Mouse (Mus musculus): ENCODE data around the gene C1ql1. TPM values are rescaled to one million over a fixed set of nuclear protein-coding genes. Genes with fewer than 3 reads are reported as not detected.
"Not testable (repeated sequence)": the region's sequence is repeated elsewhere in the genome, so short reads cannot be mapped to it uniquely, and the experiment has no call there.

Gene C1ql1
- total RNA-seq (2021): 34.9 and 49.7 TPM in 2 replicates
- long read RNA-seq, transcript C1ql1-201 (2 exons, 1,473 nt): major isoform, 29 of 35 reads
- long read RNA-seq, partial matches to known transcripts: 6 of 35 reads
- long read RNA-seq, other reads (novel, unspliced or antisense): 0 of 35 reads

DNA sequence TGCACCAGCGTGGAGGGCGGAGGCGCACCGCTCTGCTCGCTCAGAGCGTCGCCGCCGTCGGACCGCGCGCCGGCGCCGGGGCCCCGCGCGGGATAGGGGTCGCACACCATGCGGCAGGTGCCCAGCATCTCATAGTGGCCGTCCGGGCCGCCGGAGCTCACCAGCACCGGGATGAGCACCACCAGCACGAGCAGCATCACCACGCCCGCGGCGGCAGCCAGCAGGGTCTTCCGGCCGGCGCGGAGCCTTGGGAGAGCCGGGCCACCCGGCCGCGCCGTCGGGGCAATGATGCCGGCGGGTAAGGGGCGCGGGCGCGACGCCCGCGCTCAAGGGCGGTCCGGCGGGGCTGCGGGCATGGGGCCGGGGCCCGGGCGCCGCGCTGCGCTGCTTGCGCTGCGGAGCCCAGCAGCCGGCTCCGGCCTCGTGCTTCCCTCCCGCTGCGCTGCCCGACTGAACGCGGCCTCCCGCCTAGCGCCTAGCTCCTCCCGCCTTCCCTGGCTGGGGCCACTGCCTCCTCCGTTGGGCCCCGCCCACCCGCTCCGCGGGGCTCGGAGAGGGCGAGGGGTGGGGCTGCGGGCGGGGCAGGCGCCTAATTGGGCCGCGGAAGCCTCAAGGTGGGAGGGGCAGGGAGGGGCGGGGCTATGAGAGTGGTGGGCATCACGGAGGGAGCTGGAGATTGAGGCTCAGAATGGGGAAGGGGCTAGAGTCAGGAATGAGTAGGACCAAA is at the start of gene C1ql1:
Gene C1ql1, minus strand, starts transcription at position 424 of the 727 bp plus-strand sequence.
- DNase-seq: peak; percentile 92

DNA sequence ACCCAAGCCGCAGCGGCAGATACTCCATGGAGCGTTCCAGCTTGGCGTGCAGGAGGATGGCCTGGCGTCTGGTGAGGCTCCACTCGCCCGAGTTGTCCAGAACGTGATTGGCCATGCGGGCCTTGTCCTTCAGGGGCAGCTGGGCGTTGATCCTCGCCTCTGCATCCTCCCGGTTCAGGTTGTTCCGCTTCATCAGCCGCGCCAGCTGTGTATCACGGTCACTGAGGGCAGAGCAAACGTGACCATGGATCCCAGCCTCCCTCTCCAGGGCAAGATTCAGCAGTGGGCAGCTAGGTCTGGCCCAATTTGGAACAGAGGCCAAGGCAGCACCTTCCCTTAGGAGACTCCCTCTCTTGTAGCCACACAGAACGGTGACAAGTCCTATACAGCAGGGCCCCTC is 48.5 kb upstream of the C1ql1 start:
- DNase-seq: no peak

DNA sequence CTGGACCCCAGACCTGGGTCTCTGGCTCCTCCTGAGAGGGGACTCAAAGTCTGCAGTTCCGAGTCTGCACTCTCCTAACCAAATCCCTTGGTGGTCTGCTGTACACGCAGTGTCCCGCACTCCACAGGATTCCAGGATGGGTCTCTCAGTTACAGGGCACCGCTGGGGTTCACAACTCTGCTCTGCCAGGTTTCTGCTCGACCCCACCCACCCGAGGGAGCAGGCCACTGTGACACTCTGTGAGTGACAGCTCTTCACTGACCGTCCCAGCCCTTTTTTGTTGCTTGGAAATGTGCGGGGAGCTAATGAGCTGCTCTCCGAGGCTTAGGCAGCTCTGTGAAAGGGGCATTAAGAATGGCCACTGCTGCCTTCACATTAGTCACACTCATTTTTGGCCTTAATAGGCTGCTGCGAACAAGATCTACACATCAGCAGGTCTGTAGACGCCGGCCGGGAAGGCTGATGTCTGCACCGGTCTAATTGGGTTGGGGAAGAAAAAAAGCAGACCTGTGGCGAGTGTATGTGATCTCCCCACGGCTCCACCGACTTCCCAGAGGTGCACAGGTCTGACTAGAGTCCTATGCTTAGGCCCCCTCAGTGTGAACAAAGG is 47.0 kb upstream of the C1ql1 start:
- no peak for DNase-seq

DNA sequence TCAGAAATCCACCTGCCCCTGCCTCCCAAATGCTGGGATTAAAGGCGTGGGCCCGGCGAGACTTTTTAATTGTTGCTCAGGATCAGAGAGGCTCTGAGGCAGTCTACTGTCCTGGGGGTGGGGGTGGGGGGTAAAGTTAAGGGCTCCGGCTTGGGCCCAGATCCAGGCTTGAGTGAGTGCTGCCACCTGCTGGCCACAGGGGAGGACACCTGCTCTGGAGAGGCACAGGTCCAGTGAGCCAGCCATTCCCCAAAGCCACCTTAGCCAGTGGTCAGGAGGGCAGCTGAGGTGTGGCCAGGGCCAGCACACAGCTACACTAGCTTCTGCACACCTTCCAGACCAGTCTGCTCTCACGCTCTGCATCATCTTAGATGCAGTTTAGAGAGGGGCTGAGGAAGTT is 46.5 kb upstream of the C1ql1 start:
- peak; percentile 84 for DNase-seq

DNA sequence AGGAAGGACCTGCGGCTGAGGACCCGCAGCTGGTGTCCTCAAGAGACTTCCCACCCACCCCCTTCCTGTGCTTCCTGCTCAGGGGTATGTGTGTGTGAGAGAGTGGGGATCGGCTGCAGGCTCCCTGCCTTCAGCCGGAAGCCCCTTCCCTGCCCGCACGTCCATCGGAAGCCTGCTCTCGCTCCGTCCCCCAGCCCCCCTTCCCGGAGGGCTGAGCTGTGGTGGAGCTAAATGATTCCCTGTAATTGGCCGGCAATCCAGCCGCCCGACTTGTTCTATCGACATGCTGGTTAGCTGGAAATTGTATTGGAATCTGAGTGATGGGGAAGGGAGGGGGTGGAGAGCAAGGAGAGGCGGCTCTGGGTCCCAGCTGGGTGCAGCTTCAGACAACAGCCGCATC is 45.2 kb upstream of the C1ql1 start:
- no peak for DNase-seq

DNA sequence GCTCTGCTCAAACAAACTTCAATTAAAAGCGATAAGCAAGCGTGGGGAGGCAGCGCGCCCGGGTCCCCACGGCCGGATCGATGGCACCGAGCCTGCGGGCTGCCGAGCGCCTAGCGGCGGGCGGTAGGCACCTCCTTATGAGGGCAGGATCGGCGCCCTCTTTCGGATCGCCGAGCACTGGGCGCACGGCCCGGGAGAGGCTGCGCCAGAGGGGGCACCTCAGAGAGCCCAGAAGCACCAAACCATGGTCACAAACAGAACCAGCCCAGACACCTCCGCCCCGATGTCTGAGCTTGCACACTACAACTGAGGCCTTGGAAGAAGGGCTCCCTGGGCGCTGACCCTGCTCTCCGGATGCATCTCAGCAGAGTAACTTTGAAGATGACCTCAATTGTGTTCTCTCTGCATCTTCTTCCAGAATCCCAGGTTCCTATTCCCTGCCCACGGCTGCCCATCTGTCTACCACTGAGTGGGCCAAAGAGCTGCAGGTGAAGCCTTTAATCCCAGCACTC is 43.7 kb upstream of the C1ql1 start:
- peak; percentile 74 for DNase-seq

DNA sequence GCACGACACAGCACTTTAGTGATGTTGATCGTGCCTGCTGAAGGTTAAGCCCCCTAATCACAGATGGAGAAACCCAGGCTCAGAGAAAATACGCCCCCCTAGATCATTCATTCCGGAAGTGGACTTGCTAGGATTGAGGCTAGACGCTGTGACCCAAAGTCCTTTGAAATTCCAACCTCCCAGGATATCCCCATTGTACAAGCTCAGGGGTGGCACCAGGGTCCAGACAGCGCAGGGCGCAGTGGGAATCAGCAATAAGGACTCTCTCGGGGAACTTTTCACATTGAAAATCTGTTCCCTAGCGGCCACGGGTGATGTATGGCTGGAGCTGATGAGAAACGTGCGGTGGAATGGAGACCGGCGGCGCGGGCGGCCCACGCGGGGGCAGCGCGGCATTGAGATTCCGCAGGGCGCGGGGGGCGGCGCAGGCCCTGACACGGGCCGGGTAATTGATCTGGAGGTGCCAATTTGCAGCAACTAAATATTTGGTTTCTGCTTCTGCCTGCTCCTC is 43.2 kb upstream of the C1ql1 start:
- no peak for DNase-seq

DNA sequence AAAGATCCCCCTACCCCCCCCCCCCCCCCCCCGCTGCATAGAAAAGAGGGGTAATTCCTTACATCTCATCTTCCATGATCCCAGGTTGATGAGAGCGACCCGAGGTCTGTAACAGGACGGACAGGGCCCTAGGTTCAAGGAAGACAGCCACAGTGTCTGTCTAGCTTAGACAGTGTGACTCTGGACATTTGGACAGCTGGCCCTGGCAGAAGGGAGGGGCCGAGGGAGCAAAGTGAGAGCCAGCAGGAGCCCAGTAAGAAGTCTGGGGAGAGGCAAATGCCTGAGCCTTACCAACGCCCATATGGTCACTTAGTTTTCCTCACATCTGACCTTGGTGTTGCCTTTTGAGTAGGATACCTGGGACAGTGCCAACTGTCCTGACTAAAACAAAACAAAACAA is 38.7 kb upstream of the C1ql1 start:
- no peak for DNase-seq

DNA sequence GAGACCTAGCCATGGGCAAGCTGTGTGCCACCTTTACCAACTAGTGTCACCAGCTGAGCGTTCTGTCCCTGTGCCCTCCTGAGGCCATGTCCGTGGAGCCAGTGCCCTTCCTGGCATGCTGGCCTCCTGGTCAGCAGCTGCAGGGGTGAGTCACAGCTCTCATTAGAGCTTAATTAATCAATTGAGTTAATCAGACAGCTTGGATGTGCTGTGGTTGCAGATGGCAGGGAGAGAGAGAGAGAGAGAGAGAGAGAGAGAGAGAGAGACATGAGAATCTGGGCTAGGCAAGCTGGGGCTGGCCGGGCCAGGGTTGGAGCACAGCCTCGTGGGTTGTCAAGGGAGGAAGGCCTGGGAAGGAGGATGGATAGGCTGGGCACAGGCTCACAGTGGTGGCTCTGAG is 38.1 kb upstream of the C1ql1 start:
- DNase-seq: no peak

DNA sequence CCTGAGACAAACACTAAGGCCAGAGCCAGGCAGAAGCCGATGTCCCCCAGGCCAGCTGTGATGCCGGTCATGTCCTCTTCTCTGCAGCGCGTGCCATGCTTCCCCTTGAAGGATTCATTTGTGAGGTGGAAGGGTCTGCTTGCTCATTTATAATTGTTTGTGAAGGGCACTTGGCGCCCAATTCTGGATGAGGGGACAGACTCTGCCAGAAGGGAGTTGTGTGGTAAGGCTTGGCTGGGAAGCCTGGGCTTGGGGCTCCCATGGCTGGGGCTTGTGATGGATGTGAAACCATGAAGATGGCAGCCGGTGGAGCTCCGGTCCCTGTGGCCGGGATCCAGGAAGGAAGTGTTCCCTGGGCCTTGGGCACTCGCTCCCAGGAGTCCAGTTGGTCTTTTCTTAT is 37.6 kb upstream of the C1ql1 start:
- DNase-seq: no peak

DNA sequence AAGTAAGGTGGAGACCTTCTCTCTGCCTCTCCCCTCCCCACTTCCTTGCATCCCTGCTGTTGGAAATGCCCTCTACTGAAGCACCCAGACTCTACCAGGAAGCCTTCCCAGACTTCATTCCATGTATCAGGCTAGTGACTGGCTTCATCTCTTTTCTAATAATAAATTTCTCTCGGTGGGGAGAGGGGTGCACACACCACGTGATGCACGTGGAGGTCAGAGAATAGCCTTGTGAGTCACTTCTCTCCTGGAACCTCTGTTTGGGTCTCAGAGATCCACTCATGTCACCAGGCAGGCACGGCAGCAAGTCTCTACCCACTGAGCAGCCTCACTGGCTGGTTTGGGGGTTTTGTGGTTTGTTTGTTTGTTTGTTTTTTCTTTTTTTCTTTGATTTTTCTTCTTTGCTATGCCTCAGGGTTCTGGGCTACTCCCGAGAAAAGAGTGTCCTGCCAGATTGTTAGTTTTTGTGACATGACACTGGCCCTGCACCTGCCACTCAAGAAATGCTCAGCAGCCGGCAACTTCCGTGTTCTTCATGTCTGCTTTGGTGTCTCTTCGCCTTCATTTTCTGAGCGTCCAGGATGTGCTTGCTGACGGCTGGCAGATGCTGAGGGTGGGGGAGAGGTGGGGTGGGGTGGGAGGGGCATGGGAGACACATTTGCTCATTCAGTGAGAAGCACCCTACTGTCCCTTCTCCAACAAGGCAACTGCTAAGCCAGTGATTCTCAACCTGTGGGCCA is 34.8 kb upstream of the C1ql1 start:
- no peak for DNase-seq

DNA sequence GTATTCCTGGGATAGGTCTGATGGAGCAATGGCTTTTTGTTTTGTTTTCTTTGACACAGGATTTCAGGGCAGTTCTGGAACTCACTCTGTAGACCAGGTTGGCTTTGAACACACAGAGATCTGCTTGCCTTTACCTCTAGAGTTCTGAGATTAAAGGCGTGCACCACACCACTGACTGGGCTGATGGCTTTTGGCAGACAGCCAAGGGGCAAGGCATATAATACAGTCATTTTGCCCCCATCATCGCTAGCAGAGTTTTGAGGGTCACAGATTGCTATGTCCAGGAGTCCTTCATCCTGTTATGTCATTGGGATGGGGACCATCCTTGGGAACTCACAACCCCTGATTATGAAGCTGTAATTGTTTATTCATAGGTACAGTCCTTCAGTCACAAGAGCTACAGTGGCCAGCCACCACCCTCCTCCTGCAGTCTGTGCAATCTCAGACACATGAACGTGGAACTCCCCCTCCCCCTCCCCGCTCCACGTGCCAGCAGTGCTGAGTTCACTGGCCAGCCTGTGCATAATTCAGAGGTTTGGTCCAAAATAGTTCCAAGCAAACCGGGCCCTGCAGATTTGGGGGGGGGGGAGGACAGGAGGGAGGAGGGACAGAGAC is 31.7 kb upstream of the C1ql1 start:
- no peak for DNase-seq

DNA sequence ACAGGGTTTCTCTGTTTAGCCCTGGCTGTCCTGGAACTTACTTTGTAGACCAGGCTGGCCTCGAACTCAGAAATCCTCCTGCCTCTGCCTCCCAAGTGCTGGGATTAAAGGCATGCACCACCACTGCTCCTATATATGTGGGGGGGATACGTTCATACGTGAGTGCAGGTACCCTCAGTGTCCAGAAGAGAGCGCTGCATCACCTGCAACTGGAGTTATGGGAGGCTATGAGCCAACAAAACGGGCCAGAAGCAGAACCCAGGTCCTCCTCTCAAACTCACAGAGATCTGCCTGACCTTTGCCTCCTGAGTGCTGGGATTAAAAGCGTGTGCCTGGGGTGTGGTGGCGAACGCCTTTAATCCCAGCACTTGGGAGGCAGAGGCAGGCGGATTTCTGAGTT is 29.5 kb upstream of the C1ql1 start:
- DNase-seq: not testable (repeated sequence)

DNA sequence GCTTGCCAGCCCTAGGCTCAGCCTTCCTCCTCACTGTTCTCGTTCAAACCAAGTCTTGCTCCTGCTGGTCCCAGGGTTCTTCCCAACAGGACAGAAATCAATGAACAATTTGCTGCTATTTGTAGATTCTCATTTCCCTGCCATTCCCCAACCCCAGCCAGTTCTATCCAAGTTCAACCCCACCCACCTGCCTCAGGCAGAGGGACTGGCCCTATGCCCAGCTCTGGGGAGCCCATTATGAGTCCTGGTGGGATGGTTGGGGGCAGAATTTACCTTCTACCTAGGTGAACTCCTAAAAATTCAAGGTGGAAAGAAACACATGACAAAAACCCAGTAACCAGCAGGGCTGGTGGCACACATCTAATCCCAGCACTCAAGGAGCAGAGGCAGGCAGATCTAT is 25.8 kb upstream of the C1ql1 start:
- DNase-seq: no peak

DNA sequence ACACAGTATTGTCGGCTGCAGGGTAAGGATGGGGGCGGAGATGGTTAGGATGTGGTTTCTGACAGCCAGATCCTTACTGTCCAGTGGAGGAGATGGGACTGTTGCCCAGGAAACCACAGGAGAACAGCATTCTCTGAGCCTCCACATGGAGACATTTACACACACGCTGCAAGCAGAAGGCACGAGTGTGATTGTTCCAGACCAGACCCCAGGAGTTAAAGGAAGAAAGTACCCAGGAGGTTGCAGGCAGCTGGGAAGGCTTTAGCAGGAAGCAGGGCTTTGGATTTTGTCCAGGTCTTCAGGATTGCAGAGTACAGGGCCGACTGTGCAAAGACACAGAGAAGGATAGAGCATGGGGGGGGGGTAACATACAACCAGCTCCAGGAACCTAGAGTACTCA is 25.1 kb upstream of the C1ql1 start:
- DNase-seq: no peak

DNA sequence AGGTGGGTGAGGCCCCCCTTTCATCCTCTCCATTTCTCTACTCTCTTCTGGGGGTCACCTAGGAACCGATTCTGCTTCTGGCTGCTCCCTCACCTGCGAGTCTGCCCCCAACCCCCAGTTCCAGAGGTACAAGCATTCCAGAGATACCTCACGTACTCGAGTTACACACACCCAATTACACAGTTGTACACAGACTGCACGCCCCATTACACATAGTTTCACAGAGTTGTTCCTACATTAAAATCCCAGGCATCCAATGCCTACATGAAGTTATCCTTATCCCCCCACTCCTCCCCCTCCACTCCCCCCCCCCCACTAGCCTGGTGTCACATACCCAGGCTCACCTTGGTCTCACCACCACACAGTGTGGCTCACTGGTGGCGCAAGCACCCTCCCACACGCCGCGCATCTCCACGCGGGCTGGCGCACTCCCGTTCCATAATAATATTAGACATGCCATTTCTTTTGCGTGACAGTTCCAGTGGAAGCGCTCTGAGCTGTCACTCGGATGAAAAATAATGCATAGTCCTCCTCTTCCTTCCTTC is 18.1 kb upstream of the C1ql1 start:
- DNase-seq: no peak

DNA sequence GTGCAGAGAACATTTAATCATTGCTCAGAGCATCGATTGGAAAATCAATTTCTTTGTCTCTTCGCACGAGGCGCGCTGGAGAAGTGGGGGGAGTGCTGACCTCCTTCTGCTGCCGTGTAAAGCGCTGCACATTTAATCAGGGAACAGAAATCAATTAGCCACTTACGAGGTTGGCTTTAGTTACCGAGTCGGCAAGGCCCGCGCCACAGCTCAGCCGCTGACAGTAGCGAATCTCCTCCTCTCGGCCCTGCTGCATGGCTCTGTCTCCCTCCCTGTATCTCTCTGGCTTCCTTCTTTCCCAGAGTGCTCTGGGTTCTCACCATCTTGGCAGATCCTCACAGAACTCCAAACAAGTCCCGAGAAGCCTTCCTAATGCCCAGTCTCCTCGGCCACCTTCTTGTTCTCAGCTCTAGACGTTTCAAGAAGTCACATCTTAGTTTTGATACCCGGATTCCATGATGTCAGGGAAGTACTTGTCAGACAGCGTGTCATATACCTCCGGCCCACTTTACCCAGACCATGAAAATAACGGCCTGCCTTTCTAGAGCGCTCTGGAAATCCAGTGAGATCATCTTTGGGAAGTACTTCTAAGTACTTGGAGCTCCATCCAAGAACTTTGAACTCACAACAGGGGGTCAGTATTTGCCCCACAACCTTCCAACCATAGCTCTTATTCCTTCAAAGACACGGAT is 17.5 kb upstream of the C1ql1 start:
- no peak for DNase-seq

DNA sequence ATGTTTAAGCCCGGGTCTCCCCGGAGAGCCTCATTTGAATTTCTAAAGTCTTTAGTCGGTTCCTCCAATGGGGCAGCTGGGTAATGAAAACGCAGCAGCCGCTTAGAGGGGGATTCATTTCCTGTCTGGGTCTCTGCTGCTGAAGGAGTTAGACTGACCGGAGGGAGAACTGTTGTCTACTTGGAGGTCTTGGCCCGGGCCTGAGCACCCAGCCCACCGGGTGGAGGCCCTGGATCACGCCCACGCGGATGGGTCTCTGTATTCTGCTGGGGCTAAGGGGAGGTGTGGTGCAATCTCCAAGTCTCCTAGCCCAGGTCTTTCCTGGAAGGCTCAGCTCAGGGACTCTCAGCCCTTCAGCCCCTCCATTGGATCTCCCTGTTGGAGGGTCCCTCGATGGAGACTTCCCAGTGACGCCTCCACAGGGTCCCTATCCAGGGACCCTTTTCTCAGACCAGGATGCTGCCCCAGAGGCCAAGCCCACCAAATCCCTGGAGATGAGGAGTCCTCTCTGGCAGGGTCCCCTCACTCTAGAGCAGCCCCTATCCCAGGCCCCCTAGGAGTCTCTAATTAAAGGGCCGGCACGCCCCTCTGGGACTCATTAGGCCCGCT is 16.9 kb upstream of the C1ql1 start:
- DNase-seq: no peak

DNA sequence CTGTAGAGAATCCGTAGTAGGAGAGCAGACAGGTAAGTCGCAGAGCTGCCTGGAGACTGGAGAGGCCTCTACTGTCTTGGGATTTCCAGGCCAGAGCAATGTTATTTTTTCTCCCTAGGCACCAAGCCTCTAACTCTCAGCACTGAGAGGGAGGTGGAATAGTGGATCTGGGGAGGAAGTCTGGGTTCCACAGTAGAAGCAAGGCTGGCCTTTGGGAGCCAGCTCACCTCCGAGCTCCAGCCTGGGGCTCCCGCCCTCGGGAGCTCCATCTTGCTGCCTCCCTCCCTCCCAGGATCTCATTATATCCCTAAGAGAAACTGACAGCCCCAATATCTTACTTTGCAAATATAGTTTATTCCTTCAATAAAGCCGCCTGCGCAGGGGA is 16.4 kb upstream of the C1ql1 start:
- no peak for DNase-seq

DNA sequence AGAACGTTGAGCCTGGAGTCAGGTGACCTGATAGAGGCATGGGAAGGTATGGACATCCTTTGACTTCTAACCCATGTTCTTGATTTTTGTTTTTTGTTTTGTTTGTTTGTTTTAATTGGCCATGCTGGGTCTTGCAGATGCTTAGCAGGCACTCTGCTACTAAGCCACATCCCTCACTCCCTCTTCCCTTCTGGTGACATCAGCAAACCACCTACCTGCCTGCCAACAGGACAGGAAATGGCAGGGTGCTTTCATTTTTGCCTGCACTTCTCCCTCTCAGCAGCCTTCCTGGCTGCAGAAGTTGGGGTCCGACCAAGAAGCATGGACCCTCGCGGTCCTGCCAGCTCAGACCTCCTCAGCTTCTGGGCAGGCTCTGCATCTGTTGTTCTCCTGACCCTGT is 14.6 kb upstream of the C1ql1 start:
- DNase-seq: no peak

DNA sequence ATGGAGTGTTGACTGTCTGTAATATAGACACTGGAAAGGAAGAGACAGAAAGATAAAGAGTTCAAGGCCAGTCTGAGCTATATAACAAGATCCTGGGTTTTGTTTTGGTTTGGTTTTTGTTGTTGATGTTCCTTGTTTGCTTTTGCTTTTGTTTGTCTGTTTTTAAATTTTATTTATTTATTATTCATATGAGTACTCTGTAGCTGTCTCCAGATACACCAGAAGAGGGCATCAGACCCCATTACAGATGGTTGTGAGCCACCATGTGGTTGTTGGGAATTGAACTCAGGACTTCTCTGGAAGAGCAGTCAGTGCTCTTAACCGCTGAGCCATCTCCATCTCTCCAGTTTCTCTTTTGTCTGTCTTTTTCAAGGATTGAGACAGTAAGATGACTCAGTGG is 12.4 kb upstream of the C1ql1 start:
- DNase-seq: no peak

All from adrenal gland, postnatal 25 days (tissue).